Mouse (Mus musculus) left cerebral cortex, adult 9 months (tissue): ENCODE measurements at regions not wholly inside any gene's neighbourhood (a gene's known extent, or its start where the extent isn't known, plus 50 kb on each side); places are given as distances from the start of the nearest gene placed in this dataset.
"Not testable (repeated sequence)": the region's sequence is repeated elsewhere in the genome, so short reads cannot be mapped to it uniquely, and the experiment has no call there.

ENCODE experiments used
- DNase-seq, 2 experiments: peaks; one replicate each; pipeline ENCODE4 v3.0.0; 2022; ENCODE audit warnings: low spot score in 2 of 2

DNA sequence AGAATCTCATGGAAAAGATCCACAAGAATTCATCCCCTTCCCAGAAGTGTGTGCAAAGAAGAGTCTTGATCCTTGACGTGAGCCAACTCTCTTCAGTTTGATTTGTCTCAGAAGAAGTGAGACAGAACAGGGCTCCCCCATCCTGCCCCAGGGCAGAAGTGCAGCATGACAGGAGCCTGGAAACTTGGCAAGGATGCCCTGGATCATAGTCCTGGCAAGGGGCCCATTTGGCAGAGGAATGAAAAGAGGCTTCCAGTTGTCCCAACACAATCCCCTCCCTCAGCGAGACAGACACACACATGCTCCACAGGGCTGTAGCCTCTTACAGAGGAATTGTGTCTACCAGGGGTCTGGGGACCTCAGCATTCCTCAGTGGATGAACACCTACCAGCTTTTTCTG is 102.7 kb downstream of the Ptpn20 start:
- peak in 1 of 2 experiments; percentile 9 for DNase-seq

DNA sequence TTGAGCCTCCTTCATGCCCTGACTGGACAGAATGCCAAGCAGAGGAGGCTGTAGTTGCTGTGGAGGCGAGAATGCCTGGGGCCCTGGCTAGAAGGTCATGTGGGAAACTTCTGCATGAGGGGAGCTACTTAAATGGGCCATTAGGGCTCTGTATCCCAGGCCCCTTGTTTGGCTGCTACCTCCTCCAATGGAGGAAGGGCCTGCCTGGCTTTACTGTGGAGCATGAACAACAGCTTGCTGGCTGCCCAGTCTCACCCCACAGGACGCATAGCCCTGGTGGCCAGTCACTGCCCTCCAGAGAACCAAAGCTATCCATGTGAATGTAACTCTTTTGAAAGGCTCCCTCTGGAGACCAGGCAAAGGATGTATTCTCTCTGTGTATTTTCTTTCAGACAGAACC is 105.2 kb downstream of the Ptpn20 start:
- DNase-seq = no peak

DNA sequence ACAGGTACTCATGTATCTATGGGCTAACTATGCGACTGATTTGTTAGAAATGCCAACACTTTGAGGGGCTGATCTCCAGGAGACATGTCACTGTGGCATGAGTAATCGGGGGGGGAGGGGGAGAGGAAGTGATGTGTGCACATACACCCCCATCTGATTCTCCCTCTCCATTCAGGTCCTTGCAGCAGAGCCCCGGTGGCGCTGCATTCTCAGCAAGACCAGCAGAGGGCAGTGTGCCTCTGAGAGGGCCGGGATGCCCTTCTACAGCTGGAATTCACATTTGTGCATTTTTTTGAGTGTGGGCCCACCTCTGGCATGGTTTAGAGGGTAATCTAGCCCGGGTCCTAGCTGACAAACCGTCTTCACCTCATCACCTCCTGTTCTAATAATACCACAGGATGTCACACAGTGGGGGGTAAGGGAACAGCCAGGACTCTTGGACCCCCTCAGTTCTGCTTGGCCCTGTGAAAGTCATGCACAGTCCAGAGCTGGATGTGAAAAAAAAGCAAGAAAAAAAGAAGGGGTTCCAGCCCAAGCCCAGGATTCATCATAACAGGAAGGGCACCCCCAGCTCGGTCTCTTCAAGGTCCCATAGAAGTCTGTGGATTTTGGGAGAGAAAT is 106.5 kb downstream of the Ptpn20 start:
- peak; percentile 22 to 76 for DNase-seq

DNA sequence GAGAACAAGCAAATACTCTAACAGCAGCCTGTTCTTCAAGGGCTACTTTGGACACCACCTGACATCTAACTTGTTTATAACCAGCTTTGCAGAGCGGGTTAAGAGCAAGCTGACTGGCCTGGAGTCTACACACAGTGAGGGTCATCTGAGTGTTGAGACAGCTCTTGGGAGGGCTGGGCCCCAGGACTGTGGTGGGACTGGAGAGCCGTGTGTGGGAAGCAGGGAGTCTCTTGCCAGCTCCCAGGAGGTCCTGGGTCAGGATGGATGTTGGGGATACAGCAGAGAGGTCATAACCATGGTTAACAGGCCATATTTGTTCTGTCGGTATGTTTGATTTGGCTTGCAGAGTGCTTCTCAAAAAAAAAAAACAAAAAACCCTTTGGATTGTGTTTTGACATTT is 107.8 kb downstream of the Ptpn20 start:
- no peak for DNase-seq

DNA sequence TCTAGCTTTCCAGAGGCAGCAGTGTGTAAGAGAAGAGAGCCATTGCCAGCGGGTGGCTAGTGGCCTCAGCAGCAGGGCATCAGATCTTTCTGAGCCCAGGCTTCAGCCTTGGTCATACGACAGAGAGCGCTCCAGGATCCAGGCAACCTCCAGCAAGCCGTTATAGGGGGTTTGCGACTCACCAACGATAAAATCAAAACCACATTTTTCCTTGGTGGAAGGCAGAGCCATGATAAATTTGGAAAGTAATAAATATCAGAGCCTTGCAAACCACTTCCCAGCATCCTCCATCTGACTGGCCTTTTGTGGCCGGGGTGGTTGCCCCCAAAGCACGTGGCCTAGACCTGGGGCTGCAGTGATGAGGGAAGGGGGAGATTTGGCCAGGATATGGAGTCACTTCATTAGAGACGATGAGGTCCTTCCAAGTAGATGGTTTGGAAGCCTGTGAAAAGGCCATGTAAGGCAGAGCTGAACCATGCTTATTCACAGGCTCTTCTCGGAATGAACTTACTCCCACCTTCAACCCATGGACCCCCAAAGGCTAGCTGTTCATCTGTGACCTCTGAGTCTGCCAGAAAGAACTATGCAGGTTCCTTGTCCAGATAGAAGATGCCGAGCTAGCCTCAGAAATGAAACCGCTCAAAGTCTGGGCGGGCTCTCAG is 110.9 kb downstream of the Ptpn20 start:
- no peak for DNase-seq

GRCm38 (mm10) chr14:33707661-33708297 is 118.8 kb downstream of the Ptpn20 start:
- DNase-seq = no peak

- DNase-seq = no peak
Observed at GRCm38 (mm10) chr14:33708298-33708665, 119.3 kb downstream of the Ptpn20 start.

DNA sequence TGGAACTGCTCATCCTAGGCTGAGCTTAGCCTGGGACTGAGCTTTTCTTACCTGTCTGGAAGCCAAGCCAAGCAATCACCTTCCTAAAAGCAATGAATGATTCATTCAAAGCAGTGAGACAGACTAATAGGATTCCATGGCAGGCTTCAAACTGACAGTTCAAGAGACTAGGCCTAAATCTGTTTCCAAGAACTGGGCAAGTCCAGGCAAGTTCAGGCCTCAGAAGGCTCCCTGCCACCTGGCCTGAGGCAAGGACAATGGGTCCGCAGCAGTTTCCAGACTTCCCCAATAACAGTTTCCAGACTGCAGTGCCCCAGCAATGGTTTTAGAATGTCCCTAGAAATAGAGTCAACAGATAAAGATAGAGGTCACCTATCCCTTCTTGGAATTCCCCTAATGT is 123.5 kb downstream of the Ptpn20 start:
- DNase-seq = no peak

DNA sequence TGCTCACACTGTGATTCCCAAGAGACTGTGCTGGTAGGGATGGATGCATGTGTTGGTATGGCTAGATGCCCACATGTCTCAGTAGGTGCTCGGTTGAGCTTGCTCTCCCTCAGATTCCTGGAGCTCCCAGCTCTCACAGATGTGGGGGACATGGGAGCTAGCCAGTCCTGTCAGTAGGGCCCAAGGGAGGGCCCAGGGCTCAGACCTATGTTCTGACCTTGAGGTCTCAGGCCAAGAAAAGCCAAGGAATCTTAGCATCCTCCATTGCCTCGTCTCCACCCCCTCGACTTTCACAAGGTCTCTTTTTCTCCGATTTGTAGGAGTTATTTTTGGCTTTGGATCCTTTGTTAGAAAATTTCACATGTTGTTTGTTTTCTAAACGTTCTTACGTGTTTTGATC is 130.6 kb downstream of the Ptpn20 start:
- no peak for DNase-seq

DNA sequence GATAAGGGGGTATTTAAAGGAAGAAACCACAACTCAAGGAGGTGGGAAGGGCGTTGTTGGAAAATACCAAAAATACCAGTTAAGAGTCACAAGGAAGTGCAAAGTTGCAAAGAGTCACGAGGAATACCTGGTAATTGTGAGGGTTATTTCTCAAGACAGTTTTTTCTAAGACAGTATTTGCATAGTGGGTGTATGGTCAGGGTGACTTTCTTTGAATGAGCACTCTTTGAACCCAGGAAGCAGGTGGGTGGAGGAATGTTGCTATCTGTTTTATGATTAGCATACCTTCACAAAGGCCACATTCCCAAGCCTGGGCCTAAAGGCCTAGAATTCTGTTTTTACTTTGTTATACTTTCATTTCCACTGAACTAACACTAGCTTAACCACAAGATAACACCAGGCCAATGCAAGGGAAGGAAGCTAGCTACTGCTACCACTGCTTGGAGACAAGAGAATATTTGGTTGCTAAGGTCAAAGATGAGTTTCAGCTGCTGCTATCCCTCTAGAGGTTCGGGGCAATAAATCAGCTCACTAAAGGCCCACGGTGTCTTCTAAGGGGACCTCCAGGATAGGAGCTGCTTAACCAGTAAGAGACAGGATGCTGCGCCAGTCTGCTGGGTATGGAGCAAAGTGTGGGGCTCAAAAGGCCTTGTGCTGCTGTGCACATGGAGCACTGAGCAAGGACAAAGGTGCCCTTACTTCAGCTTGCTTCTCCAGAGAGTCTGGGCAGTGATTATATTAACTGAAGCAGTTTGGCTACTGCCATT is 133.6 kb downstream of the Ptpn20 start:
- DNase-seq = not testable (repeated sequence)

DNA sequence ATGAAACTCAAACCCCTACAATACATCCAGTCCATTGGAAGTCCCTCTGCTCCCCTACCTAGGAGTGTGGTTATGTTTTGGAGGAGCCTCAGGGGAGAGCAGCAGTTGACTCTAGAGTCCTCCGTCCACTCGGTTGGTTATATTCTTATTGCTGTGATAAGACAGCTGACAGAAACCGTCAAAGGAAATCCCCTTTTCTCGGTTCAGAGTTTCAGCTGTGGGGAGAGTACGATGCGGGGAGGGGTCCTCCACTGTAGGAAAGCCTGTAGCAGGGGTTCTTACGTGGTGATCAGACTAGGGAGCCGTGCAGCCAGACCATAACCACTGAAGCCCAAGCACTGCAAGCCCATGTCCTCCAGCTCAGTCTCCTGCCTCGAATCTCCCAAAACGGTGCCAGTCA is 137.5 kb downstream of the Ptpn20 start:
- no peak for DNase-seq

DNA sequence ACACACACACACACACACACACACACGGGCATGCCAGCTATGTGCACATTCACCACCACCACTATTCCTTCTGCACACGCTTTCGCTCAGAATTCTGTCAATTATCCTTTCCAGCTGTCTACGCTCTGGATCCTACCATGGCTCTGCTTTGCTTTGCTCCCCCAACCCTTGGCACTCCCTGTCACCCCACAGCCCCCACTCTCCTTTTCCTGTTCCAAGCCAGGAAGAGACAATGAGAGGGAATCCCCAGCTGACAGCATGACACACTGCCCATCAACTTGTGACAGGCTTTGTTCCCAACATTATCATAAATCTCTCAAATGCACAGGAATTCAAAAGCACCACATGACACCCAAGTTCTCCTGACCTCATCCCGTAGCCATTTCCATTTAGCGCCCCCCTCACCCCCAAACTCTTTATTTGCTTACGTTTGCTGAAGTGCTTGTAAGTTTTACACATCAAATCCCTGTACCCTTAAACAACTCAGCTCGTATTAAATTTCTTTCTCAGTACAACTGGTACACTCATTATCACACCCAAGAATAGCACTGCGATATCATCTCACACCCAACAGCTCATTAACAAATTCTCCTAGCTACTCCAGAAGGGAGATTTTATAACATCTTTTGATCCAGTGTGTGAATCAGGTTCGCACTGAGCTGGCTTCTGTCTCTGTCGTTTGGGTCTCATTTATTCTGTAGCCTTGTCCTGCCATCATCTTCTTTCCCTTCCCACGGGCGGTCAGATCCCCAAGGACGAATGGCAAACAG is 140.3 kb downstream of the Ptpn20 start:
- peak in 1 of 2 experiments; percentile 3 for DNase-seq

GRCm38 (mm10) chr14:33732698-33733097 is 143.7 kb downstream of the Ptpn20 start:
- DNase-seq = no peak

DNA sequence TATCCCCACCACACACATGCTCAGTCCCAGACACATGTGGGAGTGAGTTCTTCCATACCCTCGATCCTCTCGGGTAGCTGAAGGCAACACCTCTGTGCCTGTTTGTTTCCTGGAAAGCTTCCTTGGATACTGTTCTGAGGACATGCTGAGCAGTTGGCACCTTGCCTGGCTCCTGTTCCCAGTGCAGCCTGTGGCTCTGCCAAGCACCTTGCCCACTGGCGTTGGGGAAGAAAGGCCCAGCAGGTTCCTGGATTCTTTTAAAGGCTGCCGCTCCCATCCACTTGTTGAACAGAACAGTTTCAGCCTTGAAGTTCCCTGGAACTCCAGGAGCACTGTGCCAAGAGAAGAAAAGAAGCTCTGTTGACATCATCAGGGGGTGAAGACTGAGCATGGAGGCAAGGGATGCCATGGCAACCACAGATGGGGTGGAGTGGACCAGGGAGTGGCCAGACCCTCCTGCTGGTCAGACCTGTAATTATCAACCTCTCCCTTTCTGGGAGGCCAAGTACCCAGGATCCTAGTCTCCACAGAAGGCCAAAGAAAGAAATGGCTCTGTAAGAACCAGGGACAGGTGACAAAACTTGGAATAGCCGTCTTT is 145.5 kb downstream of the Ptpn20 start:
- peak in 1 of 2 experiments; percentile 25 for DNase-seq

DNA sequence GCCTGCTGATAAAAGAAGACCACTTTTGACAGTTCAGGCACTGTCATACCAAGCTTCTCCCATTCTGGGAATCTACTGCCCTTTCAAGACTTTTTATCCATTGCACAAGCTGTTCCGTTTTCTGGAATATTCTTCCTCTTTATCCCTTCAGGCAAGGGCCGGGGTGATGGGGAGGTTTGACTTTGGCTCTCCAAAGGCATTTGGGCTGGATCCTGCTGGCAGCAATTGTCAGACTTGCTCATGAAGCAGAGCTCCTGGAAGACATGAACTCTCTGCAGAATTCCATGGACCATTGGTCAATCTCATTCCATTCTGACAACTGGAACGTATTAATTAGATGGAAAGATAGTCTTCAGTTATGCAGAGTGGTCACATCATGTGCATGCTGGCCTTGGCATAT is 146.6 kb downstream of the Ptpn20 start:
- DNase-seq = no peak

DNA sequence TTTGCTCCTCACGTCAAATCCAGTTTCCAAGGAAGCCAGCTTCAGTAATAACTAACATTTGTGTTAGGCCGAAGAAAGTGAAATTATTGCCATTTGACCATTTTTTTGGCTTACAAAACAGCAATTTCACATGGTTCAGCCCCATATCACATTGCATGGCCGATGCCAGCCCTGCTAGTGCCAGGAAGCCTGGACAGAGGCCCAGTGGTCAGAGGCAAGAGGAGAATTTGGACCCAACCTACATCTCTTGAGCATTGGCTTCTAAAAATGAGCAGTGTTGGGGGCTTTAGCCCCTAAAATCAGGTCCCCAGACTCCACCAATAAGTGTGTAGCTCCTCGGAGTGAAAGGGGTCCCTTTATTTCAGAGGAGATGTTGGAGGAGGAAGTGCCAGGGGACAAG is 157.2 kb downstream of the Ptpn20 start:
- DNase-seq = no peak

DNA sequence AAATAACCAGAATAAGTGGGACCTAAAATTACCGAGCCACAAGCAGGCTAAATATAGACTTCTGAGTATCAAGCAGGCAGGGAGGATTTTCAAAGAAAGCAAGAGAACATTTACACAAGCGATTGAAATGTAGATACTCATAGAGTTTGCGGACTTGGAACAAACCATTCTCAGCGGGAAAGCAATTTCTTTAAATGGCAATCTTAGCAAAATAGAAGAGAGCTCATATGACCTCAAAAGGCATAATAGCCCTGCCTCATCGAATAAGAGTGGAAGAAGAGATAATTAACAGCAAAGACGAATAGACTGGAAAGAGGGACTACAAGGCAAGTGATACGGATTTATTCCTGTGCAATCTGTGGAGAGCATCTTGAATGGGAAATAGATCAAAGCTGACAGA is 163.7 kb upstream of the Gdf10 start:
- DNase-seq = no peak

- DNase-seq = no peak
Observed at GRCm38 (mm10) chr14:33763641-33764046, 159.7 kb upstream of the Gdf10 start.

GRCm38 (mm10) chr14:33765767-33766166 is 157.6 kb upstream of the Gdf10 start:
- DNase-seq = no peak

- DNase-seq = no peak
Observed at GRCm38 (mm10) chr14:33772374-33772773, 151.0 kb upstream of the Gdf10 start.

- DNase-seq = no peak
Observed at GRCm38 (mm10) chr14:33789556-33789955, 133.8 kb upstream of the Gdf10 start.
